Mouse (Mus musculus) ES-E14 (cell line): ENCODE data around the gene Gm10647.

ENCODE experiments used
- CHD2 ChIP-seq: IDR thresholded peaks from 2 replicates; pipeline ENCODE4 v1.6.1; 2014; ENCODE audit warnings: mild to moderate bottlenecking, low read depth, low read length, inconsistent platforms
- HCFC1 ChIP-seq: IDR thresholded peaks from 2 replicates; pipeline ENCODE4 v1.6.1; 2012; ENCODE audit warnings: low read length, inconsistent platforms, borderline replicate concordance; ENCODE audit not compliant: insufficient read depth
- MAFK ChIP-seq: IDR thresholded peaks from 2 replicates; pipeline ENCODE4 v1.6.1; 2014; ENCODE audit warnings: mild to moderate bottlenecking, low read depth, low read length, inconsistent platforms; ENCODE audit not compliant: insufficient read depth
- ZC3H11A ChIP-seq: IDR thresholded peaks from 2 replicates; pipeline ENCODE4 v1.6.1; 2012; ENCODE audit warnings: low read depth, mild to moderate bottlenecking, inconsistent platforms, low read length, borderline replicate concordance

DNA sequence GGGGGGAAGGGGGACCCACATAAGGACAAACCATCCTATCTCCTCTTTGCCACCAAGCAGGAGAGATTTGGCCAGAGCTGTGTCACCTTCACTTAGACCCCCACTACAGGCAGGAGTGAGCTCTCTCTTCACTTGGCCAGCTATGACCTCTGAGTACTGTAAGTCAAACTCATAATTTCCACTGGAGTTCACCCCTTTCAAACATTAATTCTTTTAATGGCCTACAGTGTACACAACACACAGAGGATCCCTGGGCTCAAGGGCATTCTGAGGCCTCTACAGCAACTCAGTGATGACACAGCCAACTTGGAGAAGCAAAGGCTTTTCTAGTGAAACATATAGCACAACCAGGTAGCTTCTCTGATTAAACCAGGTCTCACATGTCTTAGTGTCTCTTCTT lies 26.1 kb upstream of the Gm10647 start:
- TF ChIP-seq ZC3H11A (no peak), MAFK (no peak), CHD2 (no peak), HCFC1 (no peak)
